Mouse (Mus musculus): Measurements from ENCODE around the gene Pom121. TPM values are rescaled to one million over a fixed set of nuclear protein-coding genes. Genes with fewer than 3 reads are reported as not detected.
A peak's percentile ranks its signal among the peaks of the same experiment; 100 is the strongest.
"Not testable (repeated sequence)": the region's sequence is repeated elsewhere in the genome, so short reads cannot be mapped to it uniquely, and the experiment has no call there.

Pom121 gene
- polyA plus RNA-seq, 1 experiment from 2014 or later = 27.2 TPM

GRCm38 (mm10) chr5:135376341-135376740, 18.0 kb downstream of the Pom121 start:
- ATAC-seq (replicated peaks; ENCODE audit: low FRiP score) = no peak
- no peak overlapping the region for H3K9ac ChIP-seq (ENCODE audit: low read length)
- no peak for DNase-seq (ENCODE audit: low spot score)

GRCm38 (mm10) chr5:135375167-135375566, 19.2 kb downstream of the Pom121 start:
- peaks cover 33% of the 10 kb centered on the region; the same call in 1 of the 2 replicates for H3K36me3 ChIP-seq (ENCODE audit: control insufficient read depth, insufficient read depth, low read length)
- no peak overlapping the region for H3K4me2 ChIP-seq (ENCODE audit: low read depth, low read length, severe bottlenecking)
- DNase-seq (ENCODE audit: low spot score) (no peak), ATAC-seq (replicated peaks; ENCODE audit: low FRiP score) (no peak)
- H3K9ac ChIP-seq (ENCODE audit: low read length) = no peak overlapping the region
- H3K4me1 ChIP-seq (replicated peaks; ENCODE audit: control insufficient read depth, insufficient read depth, low read length) = no peaks in the 10 kb centered on the region
- H3K9me3 ChIP-seq (ENCODE audit: control insufficient read depth, low read length) = no peaks in the 10 kb centered on the region; the same call in 1 of the 2 replicates
- no peak overlapping the region for H3K27ac ChIP-seq (ENCODE audit: low read depth, low read length)
- no peak overlapping the region for H3K4me3 ChIP-seq (ENCODE audit: low read depth, low read length)
- WGBS = 90% methylated on average over 8 of the region's 8 CpGs
- no peaks in the 10 kb centered on the region for H3K27me3 ChIP-seq (ENCODE audit: control insufficient read depth, insufficient read depth, low read length)

More at GRCm38 (mm10) chr5:135376341-135376740, 18.0 kb downstream of the Pom121 start:
- H3K4me3 ChIP-seq (ENCODE audit: low read depth, low read length) = no peak overlapping the region
- H3K27ac ChIP-seq (ENCODE audit: low read depth, low read length) = no peak overlapping the region
- peaks cover 44% of the 10 kb centered on the region for H3K36me3 ChIP-seq (ENCODE audit: control insufficient read depth, insufficient read depth, low read length)
- WGBS = 69% methylated on average over 2 of the region's 2 CpGs
- no peak overlapping the region for H3K4me2 ChIP-seq (ENCODE audit: low read depth, low read length, severe bottlenecking)
- no peaks in the 10 kb centered on the region for H3K4me1 ChIP-seq (replicated peaks; ENCODE audit: control insufficient read depth, insufficient read depth, low read length)
- H3K27me3 ChIP-seq (ENCODE audit: control insufficient read depth, insufficient read depth, low read length) = no peaks in the 10 kb centered on the region
- no peaks in the 10 kb centered on the region; the same call in 1 of the 2 replicates for H3K9me3 ChIP-seq (ENCODE audit: control insufficient read depth, low read length)

GRCm38 (mm10) chr5:135373601-135374000, 20.7 kb downstream of the Pom121 start:
- Histone ChIP-seq H3K27me3 (ENCODE audit: control insufficient read depth, insufficient read depth, low read length) (no peaks in the 10 kb centered on the region), H3K4me3 (ENCODE audit: low read depth, low read length) (no peak overlapping the region), H3K4me1 (replicated peaks; ENCODE audit: control insufficient read depth, insufficient read depth, low read length) (no peaks in the 10 kb centered on the region), H3K36me3 (ENCODE audit: control insufficient read depth, insufficient read depth, low read length) (peaks cover 28% of the 10 kb centered on the region; the same call in 1 of the 2 replicates), H3K27ac (ENCODE audit: low read depth, low read length) (no peak overlapping the region), H3K9me3 (ENCODE audit: control insufficient read depth, low read length) (no peaks in the 10 kb centered on the region; the same call in 1 of the 2 replicates), H3K9ac (ENCODE audit: low read length) (no peak overlapping the region), H3K4me2 (ENCODE audit: low read depth, low read length, severe bottlenecking) (no peak overlapping the region)
- DNase-seq (ENCODE audit: low spot score) = no peak
- ATAC-seq (replicated peaks; ENCODE audit: low FRiP score) = no peak
- WGBS = 90% methylated on average over 5 of the region's 5 CpGs

GRCm38 (mm10) chr5:135371195-135371594, 23.2 kb downstream of the Pom121 start:
- Histone ChIP-seq H3K9me3 (ENCODE audit: control insufficient read depth, low read length) (no peaks in the 10 kb centered on the region; the same call in 1 of the 2 replicates), H3K4me1 (replicated peaks; ENCODE audit: control insufficient read depth, insufficient read depth, low read length) (no peaks in the 10 kb centered on the region), H3K9ac (ENCODE audit: low read length) (no peak overlapping the region), H3K36me3 (ENCODE audit: control insufficient read depth, insufficient read depth, low read length) (peaks cover 17% of the 10 kb centered on the region; the same call in 1 of the 2 replicates), H3K4me3 (ENCODE audit: low read depth, low read length) (no peak overlapping the region), H3K27ac (ENCODE audit: low read depth, low read length) (no peak overlapping the region), H3K27me3 (ENCODE audit: control insufficient read depth, insufficient read depth, low read length) (no peaks in the 10 kb centered on the region), H3K4me2 (ENCODE audit: low read depth, low read length, severe bottlenecking) (no peak overlapping the region)
- 92% methylated on average over 13 of the region's 13 CpGs for WGBS
- ATAC-seq (replicated peaks; ENCODE audit: low FRiP score) (no peak), DNase-seq (ENCODE audit: low spot score) (no peak)

- H3K36me3 ChIP-seq (ENCODE audit: control insufficient read depth, insufficient read depth, low read length) = peaks cover 9% of the 10 kb centered on the region; the same call in 1 of the 2 replicates
- WGBS = 1% methylated on average over 64 of the region's 64 CpGs
- ATAC-seq (replicated peaks; ENCODE audit: low FRiP score) = peak; percentile 81
- H3K4me2 ChIP-seq (ENCODE audit: low read depth, low read length, severe bottlenecking) = peak within 1 kb of the TSS; percentile 86
- H3K4me1 ChIP-seq (replicated peaks; ENCODE audit: control insufficient read depth, insufficient read depth, low read length) = no peaks in the 10 kb centered on the region
- H3K27ac ChIP-seq (ENCODE audit: low read depth, low read length) = peak within 1 kb of the TSS; percentile 75; the same call in 1 of the 2 replicates
- no peaks in the 10 kb centered on the region for H3K27me3 ChIP-seq (ENCODE audit: control insufficient read depth, insufficient read depth, low read length)
- H3K9me3 ChIP-seq (ENCODE audit: control insufficient read depth, low read length) = no peaks in the 10 kb centered on the region; the same call in 1 of the 2 replicates
- H3K4me3 ChIP-seq (ENCODE audit: low read depth, low read length) = peak within 1 kb of the TSS; percentile 97
- peak within 1 kb of the TSS; percentile 84 for H3K9ac ChIP-seq (ENCODE audit: low read length)
- peak; percentile 96 for DNase-seq (ENCODE audit: low spot score)
These were observed 24.3 kb downstream of the Pom121 start, which contains the start of gene Nsun5 for GRCm38 (mm10) chr5:135369787-135370654. Nsun5 (plus strand) TSS chr5:135369953.

- peak overlapping the region; percentile 97 for H3K4me3 ChIP-seq (ENCODE audit: low read depth, low read length)
- H3K9ac ChIP-seq (ENCODE audit: low read length) = peak overlapping the region; percentile 84
- peak overlapping the region; percentile 86 for H3K4me2 ChIP-seq (ENCODE audit: low read depth, low read length, severe bottlenecking)
- not testable (repeated sequence) for H3K9me3 ChIP-seq (ENCODE audit: control insufficient read depth, low read length); H3K27ac ChIP-seq (ENCODE audit: low read depth, low read length); H3K36me3 ChIP-seq (ENCODE audit: control insufficient read depth, insufficient read depth, low read length); H3K4me1 ChIP-seq (replicated peaks; ENCODE audit: control insufficient read depth, insufficient read depth, low read length); H3K27me3 ChIP-seq (ENCODE audit: control insufficient read depth, insufficient read depth, low read length); ATAC-seq (replicated peaks; ENCODE audit: low FRiP score); DNase-seq (ENCODE audit: low spot score)
- WGBS = 63% methylated on average over 9 of the region's 9 CpGs
These were observed 25.1 kb downstream of the Pom121 start for GRCm38 (mm10) chr5:135369196-135369595.

- no peaks in the 10 kb centered on the region for H3K27me3 ChIP-seq (ENCODE audit: control insufficient read depth, insufficient read depth, low read length)
- no peak overlapping the region for H3K4me3 ChIP-seq (ENCODE audit: low read depth, low read length)
- no peak overlapping the region for H3K27ac ChIP-seq (ENCODE audit: low read depth, low read length)
- no peak for ATAC-seq (replicated peaks; ENCODE audit: low FRiP score)
- no peak overlapping the region for H3K4me2 ChIP-seq (ENCODE audit: low read depth, low read length, severe bottlenecking)
- 81% methylated on average over 6 of the region's 6 CpGs for WGBS
- no peak for DNase-seq (ENCODE audit: low spot score)
- H3K9ac ChIP-seq (ENCODE audit: low read length) = no peak overlapping the region
- H3K36me3 ChIP-seq (ENCODE audit: control insufficient read depth, insufficient read depth, low read length) = peaks cover 2% of the 10 kb centered on the region; the same call in 1 of the 2 replicates
- H3K4me1 ChIP-seq (replicated peaks; ENCODE audit: control insufficient read depth, insufficient read depth, low read length) = no peaks in the 10 kb centered on the region
- H3K9me3 ChIP-seq (ENCODE audit: control insufficient read depth, low read length) = no peaks in the 10 kb centered on the region
These were observed 26.0 kb downstream of the Pom121 start for GRCm38 (mm10) chr5:135368312-135368711.

- no peak overlapping the region for H3K4me3 ChIP-seq (ENCODE audit: low read depth, low read length)
- H3K27ac ChIP-seq (ENCODE audit: low read depth, low read length) = no peak overlapping the region
- WGBS = 56% methylated on average over 6 of the region's 6 CpGs
- no peak for ATAC-seq (replicated peaks; ENCODE audit: low FRiP score)
- no peaks in the 10 kb centered on the region for H3K27me3 ChIP-seq (ENCODE audit: control insufficient read depth, insufficient read depth, low read length)
- H3K4me2 ChIP-seq (ENCODE audit: low read depth, low read length, severe bottlenecking) = no peak overlapping the region
- no peaks in the 10 kb centered on the region for H3K9me3 ChIP-seq (ENCODE audit: control insufficient read depth, low read length)
- H3K4me1 ChIP-seq (replicated peaks; ENCODE audit: control insufficient read depth, insufficient read depth, low read length) = no peaks in the 10 kb centered on the region
- no peak overlapping the region for H3K9ac ChIP-seq (ENCODE audit: low read length)
- no peaks in the 10 kb centered on the region; the same call in 1 of the 2 replicates for H3K36me3 ChIP-seq (ENCODE audit: control insufficient read depth, insufficient read depth, low read length)
- DNase-seq (ENCODE audit: low spot score) = no peak
These were observed 26.5 kb downstream of the Pom121 start for GRCm38 (mm10) chr5:135367841-135368240.
